Mouse (Mus musculus) mammary gland, adult 2 months (tissue): ENCODE data around the gene Ms4a3. TPM values are rescaled to one million over a fixed set of nuclear protein-coding genes. Genes with fewer than 3 reads are reported as not detected.

Experiments
- polyA plus RNA-seq: library from polyadenylated mRNA; depleted of rRNA; stranded (reverse); fragments of >200 nt; gene quantifications from 2 replicates; pipeline ENCODE4 v1.2.3, GENCODE M21; 2012; ENCODE audit warnings: low replicate concordance; rRNA removed

Ms4a3 gene
- polyA plus RNA-seq, result not detected in 2 replicates

DNA sequence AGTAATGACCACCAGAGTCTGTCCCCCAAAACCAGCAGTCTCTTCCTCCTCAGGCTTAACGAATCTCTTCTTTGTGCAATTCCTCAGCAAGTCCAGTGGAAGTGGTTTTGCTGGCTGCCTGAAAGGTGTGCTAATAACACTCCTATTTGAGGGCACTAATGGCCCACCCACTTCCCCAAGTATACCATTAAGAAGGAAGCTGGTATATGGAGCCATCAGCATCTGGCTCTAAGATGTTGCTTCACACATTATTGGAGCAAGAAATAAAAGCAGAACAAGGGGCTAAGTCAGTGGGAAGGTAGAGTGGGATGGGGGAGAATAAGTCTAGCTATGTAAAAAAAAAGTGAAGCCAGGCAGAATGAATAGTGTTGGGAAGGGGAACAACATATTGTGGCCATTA lies at the start of gene Ms4a3:
Gene Ms4a3 (minus strand): TSS at position 120 of the 400 bp plus-strand sequence.

DNA sequence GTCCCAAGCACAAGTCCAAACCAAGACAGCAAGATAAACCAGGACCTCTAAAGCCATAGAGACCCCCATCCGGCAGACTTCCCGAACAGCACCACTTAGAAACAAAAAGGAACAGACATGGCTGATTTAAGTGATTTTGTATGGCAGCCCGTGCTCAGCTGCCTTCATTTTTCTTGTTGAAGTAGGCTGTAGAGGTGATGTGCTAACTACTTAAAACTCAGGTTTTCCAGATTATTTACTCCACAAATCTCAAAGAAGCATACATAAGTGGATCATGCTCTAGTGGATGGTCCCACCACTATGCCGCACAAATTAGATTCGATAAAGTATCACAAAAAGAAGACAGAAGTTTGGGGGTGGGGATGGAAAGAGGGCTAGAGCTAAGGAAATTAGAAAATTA lies 19.8 kb upstream of the Ms4a3 start, which contains the start of gene Oosp2:
Gene Oosp2 (minus strand): TSS at position 101 of the 400 bp plus-strand sequence.

DNA sequence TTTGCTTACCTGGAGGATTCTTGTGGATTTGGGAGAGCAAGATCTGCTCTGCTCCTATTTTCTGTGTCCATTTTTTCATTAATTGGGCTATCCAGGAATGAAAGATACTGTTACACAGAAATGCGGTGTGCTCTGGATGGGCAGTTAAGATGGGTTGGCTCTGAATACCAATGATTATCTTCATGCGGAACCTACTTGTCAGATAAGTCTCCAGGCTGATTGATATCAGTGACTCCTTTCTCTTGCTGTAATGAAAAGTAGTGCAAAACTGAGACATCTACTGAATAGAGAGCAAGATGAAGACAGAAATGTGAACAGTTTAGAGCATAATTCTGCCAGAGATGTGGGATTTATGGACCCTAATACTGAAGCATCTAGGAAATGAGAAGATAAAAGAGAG lies 17.1 kb downstream of the Ms4a3 start, which contains the start of gene Ms4a2:
Gene Ms4a2 (minus strand): TSS at position 169 of the 400 bp plus-strand sequence.

DNA sequence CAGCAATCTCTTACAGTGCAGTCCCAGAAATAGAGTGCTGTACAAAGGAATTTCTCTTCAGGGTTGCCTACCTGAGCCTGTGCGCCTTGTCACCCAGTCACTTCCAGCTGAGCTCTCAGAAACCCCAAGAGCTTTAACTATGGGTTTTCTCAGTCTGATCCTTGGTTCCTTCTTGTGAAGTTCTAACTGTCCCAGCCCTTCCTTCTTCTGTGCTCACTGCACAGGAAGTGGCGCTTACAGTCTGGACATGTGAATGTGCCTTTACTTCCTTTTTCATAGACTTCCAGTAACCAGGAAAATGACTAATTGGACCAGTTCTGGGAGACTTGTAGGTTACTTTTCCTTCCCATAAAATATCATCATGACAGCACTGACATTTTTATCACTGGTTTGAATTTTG lies 36.0 kb downstream of the Ms4a3 start, which contains the start of gene Ms4a6d:
Gene Ms4a6d (minus strand): TSS at position 247 of the 400 bp plus-strand sequence.

Other genes with a start within 250 kb of the Ms4a3 start
- gene Ms4a4c, start 236.1 kb downstream of the Ms4a3 start, polyA plus RNA-seq, result 4.0 and 6.8 TPM in 2 replicates
- 46.1 and 93.0 TPM in 2 replicates for gene Ms4a4b, start 197.3 kb downstream of the Ms4a3 start, polyA plus RNA-seq
- gene Ms4a6c, start 171.5 kb downstream of the Ms4a3 start, polyA plus RNA-seq, result 6.0 and 14.4 TPM in 2 replicates
- 13.1 and 23.7 TPM in 2 replicates for gene Gm8369, start 154.9 kb downstream of the Ms4a3 start, polyA plus RNA-seq
- gene Ms4a6b, start 124.3 kb downstream of the Ms4a3 start, polyA plus RNA-seq, result 22.9 and 41.2 TPM in 2 replicates
- gene Ms4a4d, start 104.0 kb downstream of the Ms4a3 start, polyA plus RNA-seq, result 23.9 and 37.1 TPM in 2 replicates
- gene Ms4a6d, start 36.0 kb downstream of the Ms4a3 start, polyA plus RNA-seq, result 5.1 and 17.1 TPM in 2 replicates
- gene Ms4a2, start 17.1 kb downstream of the Ms4a3 start, polyA plus RNA-seq, result 0.13 and 0.46 TPM in 2 replicates
- not detected in 2 replicates for gene Oosp2, start 19.7 kb upstream of the Ms4a3 start, polyA plus RNA-seq
- gene Oosp1, start 50.3 kb upstream of the Ms4a3 start, polyA plus RNA-seq, result not detected in 2 replicates
- gene Oosp3, start 56.2 kb upstream of the Ms4a3 start, polyA plus RNA-seq, result not detected in 2 replicates
- gene Gif, start 106.7 kb upstream of the Ms4a3 start, polyA plus RNA-seq, result not detected in 2 replicates
- 7.6 and 15.1 TPM in 2 replicates for gene Mrpl16, start 129.5 kb upstream of the Ms4a3 start, polyA plus RNA-seq
- gene Stx3, start 178.6 kb upstream of the Ms4a3 start, polyA plus RNA-seq, result 4.6 and 6.8 TPM in 2 replicates
- gene Olfr1417, start 198.4 kb upstream of the Ms4a3 start, polyA plus RNA-seq, result not detected in 2 replicates
- gene Olfr1418, start 220.2 kb upstream of the Ms4a3 start, polyA plus RNA-seq, result not detected in 2 replicates
- not detected in 2 replicates for gene Olfr1419, start 234.3 kb upstream of the Ms4a3 start, polyA plus RNA-seq
- gene Olfr1420, start 245.7 kb upstream of the Ms4a3 start, polyA plus RNA-seq, result not detected in 2 replicates